18 mouse cellular contexts compared by ENCODE assay signal in the genomic region with DNA sequence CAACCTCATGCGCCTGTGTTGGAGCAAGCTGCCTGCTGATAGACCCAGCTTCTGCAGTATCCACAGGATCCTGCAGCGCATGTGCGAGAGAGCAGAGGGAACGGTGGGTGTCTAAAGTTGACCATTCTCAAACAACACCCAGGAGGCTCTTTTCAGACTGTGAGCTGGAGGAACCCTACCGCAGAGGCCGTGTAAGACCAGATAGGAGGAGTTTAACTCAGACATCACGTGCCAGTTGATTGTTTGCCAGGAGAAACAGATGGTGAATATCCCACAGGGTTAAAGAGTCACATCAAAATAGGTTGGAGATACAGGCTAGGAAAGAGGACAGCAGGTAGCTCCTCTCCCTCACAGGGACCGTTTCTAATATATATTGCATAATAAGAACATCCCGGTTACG.
DNase-seq lines count a peak whose midpoint lies in the region; ATAC-seq and TF ChIP-seq lines count a peak whose summit lies in the region.
"Had no signal": no experiment of that assay in that cellular context is flagged by ENCODE, and none has a peak within 500 bp of the region (broad histone marks: within the 10 kb centered on the region; RNA-seq: fewer than 3 reads in every experiment).

No protein-coding gene starts in this region.

- DNase-seq in left cerebral cortex, postnatal 4 days: peak; percentile 60
- DNase-seq in left cerebral cortex, adult 18-20 months (ENCODE audit: low spot score in 2 of 2): no peak
- peak; percentile 9 for DNase-seq in adipocyte (ENCODE audit: low spot score)
- DNase-seq in cerebellum, adult 2 months: peak; percentile 72 to 90
- peak; percentile 66 to 85 for DNase-seq in cerebellum, postnatal 36 days
- DNase-seq in hindbrain, embryonic 14.5 days (ENCODE audit: low spot score): no peak
- no peak for DNase-seq in lung, adult 2 months
- DNase-seq: kidney, adult 11 months; liver; midbrain, embryonic 14.5 days; right cerebral cortex, postnatal 4 days had no signal

- H3K4me3 ChIP-seq in cerebellum, adult 2 months (replicated peaks; ENCODE audit: insufficient read depth, low read depth, low read length): no peak overlapping the region
- H3K4me3 ChIP-seq in hindbrain, embryonic 14.5 days (replicated peaks; ENCODE audit: low read length): no peak overlapping the region
- H3K4me3 ChIP-seq in lung, adult 2 months (replicated peaks; ENCODE audit: extremely low read depth, low read depth, low read length): no peak overlapping the region
- H3K4me3 ChIP-seq: forebrain, embryonic 12.5 days; heart, embryonic 12.5 days; megakaryocyte, embryonic 14.5 days had no signal

- 16% methylated on average over 10 of the region's 10 CpGs for WGBS in cerebellum, adult 2 months
- WGBS in hindbrain, embryonic 14.5 days: 81% methylated on average over 10 of the region's 10 CpGs
- 82% methylated on average over 10 of the region's 10 CpGs for WGBS in lung, adult 2 months

- TF ChIP-seq CTCF in cerebellum, adult 2 months (IDR thresholded peaks at IDR 0.05; ENCODE audit: borderline replicate concordance, insufficient read depth, low read depth, low read length): no peak
- TF ChIP-seq CTCF in lung, adult 2 months (IDR thresholded peaks at IDR 0.05; ENCODE audit: insufficient read depth, low read length): no peak

- intact Hi-C loops in left cerebral cortex, postnatal 4 days (cut with DNase I): no loop called here

- H3K9me3 ChIP-seq in hindbrain, embryonic 14.5 days (ENCODE audit: control insufficient read depth, low read length): no peaks in the 10 kb centered on the region
- H3K9me3 ChIP-seq: forebrain, embryonic 12.5 days; heart, embryonic 12.5 days; megakaryocyte, embryonic 14.5 days had no signal

- no peak for TF ChIP-seq POLR2A in cerebellum, adult 2 months (IDR thresholded peaks at IDR 0.05; ENCODE audit: borderline replicate concordance, insufficient read depth, low read length)
- no peak for TF ChIP-seq POLR2A in lung, adult 2 months (IDR thresholded peaks at IDR 0.05; ENCODE audit: borderline replicate concordance, extremely low read depth, low read depth, low read length)

- no peaks in the 10 kb centered on the region; the same call in 1 of the 2 replicates for H3K4me1 ChIP-seq in cerebellum, adult 2 months (ENCODE audit: control insufficient read depth, insufficient read depth, low read length)
- no peaks in the 10 kb centered on the region for H3K4me1 ChIP-seq in hindbrain, embryonic 14.5 days (replicated peaks; ENCODE audit: control insufficient read depth, insufficient read depth, low read length)
- no peaks in the 10 kb centered on the region for H3K4me1 ChIP-seq in lung, adult 2 months (ENCODE audit: control insufficient read depth, insufficient read depth, low read length)
- H3K4me1 ChIP-seq: forebrain, embryonic 12.5 days; heart, embryonic 12.5 days; megakaryocyte, embryonic 14.5 days had no signal

- H3K4me2 ChIP-seq in hindbrain, embryonic 14.5 days (replicated peaks): no peak overlapping the region
- H3K4me2 ChIP-seq: forebrain, embryonic 12.5 days; heart, embryonic 12.5 days had no signal

- H3K27me3 ChIP-seq in cerebellum, adult 2 months (ENCODE audit: control insufficient read depth, insufficient read depth, low read length): no peaks in the 10 kb centered on the region
- H3K27me3 ChIP-seq in hindbrain, embryonic 14.5 days (ENCODE audit: control insufficient read depth, insufficient read depth, low read length): no peaks in the 10 kb centered on the region
- H3K27me3 ChIP-seq: forebrain, embryonic 12.5 days; heart, embryonic 12.5 days had no signal

- ATAC-seq in hindbrain, embryonic 14.5 days (ENCODE audit: low FRiP score): no peak
- ATAC-seq: activated CD4-positive, CD25-positive, alpha-beta regulatory T cell, adult 4 months; CD4-positive, CD25-positive, alpha-beta regulatory T cell, adult 4 months had no signal

- no peak overlapping the region for H3K27ac ChIP-seq in cerebellum, adult 2 months (ENCODE audit: insufficient read depth, low read length)
- no peak overlapping the region for H3K27ac ChIP-seq in hindbrain, embryonic 14.5 days
- H3K27ac ChIP-seq: forebrain, embryonic 12.5 days; kidney, postnatal 0 days; stomach, postnatal 0 days had no signal

- H3K9ac ChIP-seq in hindbrain, embryonic 14.5 days: no peak overlapping the region
- H3K9ac ChIP-seq: forebrain, embryonic 12.5 days; heart, embryonic 12.5 days had no signal

- H3K36me3 ChIP-seq in hindbrain, embryonic 14.5 days (replicated peaks; ENCODE audit: control insufficient read depth, insufficient read depth): no peaks in the 10 kb centered on the region
- H3K36me3 ChIP-seq: forebrain, embryonic 12.5 days; heart, embryonic 12.5 days had no signal

Comparison
In these comparisons a context has a peak if more than half of its experiments do, and no peak if none do; other contexts are left out.
1. DNase-seq: peak in left cerebral cortex, postnatal 4 days (single experiment), adipocyte (single experiment), cerebellum, adult 2 months (2 of 2) and cerebellum, postnatal 36 days (2 of 2); none in left cerebral cortex, adult 18-20 months (0 of 2), hindbrain, embryonic 14.5 days (single experiment) and lung, adult 2 months (single experiment).